Mouse (Mus musculus): ENCODE results near the gene Nostrin. TPM values are rescaled to one million over a fixed set of nuclear protein-coding genes. Genes with fewer than 3 reads are reported as not detected.

Gene Nostrin
- polyA plus RNA-seq, 1 experiment from 2014 or later = 19.5 TPM

GRCm38 (mm10) chr2:69137406-69138084, 1.9 kb downstream of the Nostrin start:
- Histone ChIP-seq H3K4me3 (ENCODE audit: low read length) (peak overlapping the region; percentile 14), H3K9ac (ENCODE audit: low read length) (no peak overlapping the region), H3K4me1 (replicated peaks; ENCODE audit: control insufficient read depth, insufficient read depth, low read length) (peaks cover 11% of the 10 kb centered on the region; the same call in 1 of the 2 replicates), H3K4me2 (ENCODE audit: low read depth, low read length) (peak overlapping the region; percentile 26), H3K36me3 (ENCODE audit: control insufficient read depth, insufficient read depth, low read length) (no peaks in the 10 kb centered on the region), H3K27ac (ENCODE audit: low read length) (no peak overlapping the region), H3K9me3 (ENCODE audit: control insufficient read depth, low read length) (no peaks in the 10 kb centered on the region), H3K27me3 (ENCODE audit: control insufficient read depth, insufficient read depth, low read depth, low read length) (no peaks in the 10 kb centered on the region)
- 58% methylated on average over 10 of the region's 10 CpGs for WGBS
- ATAC-seq (ENCODE audit: low read depth) = no peak

- Histone ChIP-seq H3K9ac (ENCODE audit: low read length) (no peak overlapping the region), H3K27me3 (ENCODE audit: control insufficient read depth, insufficient read depth, low read depth, low read length) (no peaks in the 10 kb centered on the region), H3K36me3 (ENCODE audit: control insufficient read depth, insufficient read depth, low read length) (no peaks in the 10 kb centered on the region), H3K4me2 (ENCODE audit: low read depth, low read length) (no peak overlapping the region), H3K27ac (ENCODE audit: low read length) (no peak overlapping the region), H3K4me3 (ENCODE audit: low read length) (no peak overlapping the region), H3K9me3 (ENCODE audit: control insufficient read depth, low read length) (no peaks in the 10 kb centered on the region), H3K4me1 (replicated peaks; ENCODE audit: control insufficient read depth, insufficient read depth, low read length) (peaks cover 11% of the 10 kb centered on the region; the same call in 1 of the 2 replicates)
- ATAC-seq (ENCODE audit: low read depth) = no peak
- WGBS = 52% methylated on average over 4 of the region's 4 CpGs
Observed at GRCm38 (mm10) chr2:69138759-69139158, 3.2 kb downstream of the Nostrin start.

- Histone ChIP-seq H3K4me1 (replicated peaks; ENCODE audit: control insufficient read depth, insufficient read depth, low read length) (peaks cover 9% of the 10 kb centered on the region; the same call in 1 of the 2 replicates), H3K9me3 (ENCODE audit: control insufficient read depth, low read length) (no peaks in the 10 kb centered on the region), H3K36me3 (ENCODE audit: control insufficient read depth, insufficient read depth, low read length) (no peaks in the 10 kb centered on the region), H3K4me3 (ENCODE audit: low read length) (no peak overlapping the region), H3K4me2 (ENCODE audit: low read depth, low read length) (no peak overlapping the region), H3K27me3 (ENCODE audit: control insufficient read depth, insufficient read depth, low read depth, low read length) (no peaks in the 10 kb centered on the region), H3K9ac (ENCODE audit: low read length) (no peak overlapping the region), H3K27ac (ENCODE audit: low read length) (no peak overlapping the region)
- ATAC-seq (ENCODE audit: low read depth) = no peak
- WGBS = 66% methylated on average over 2 of the region's 2 CpGs
Observed at GRCm38 (mm10) chr2:69140215-69140614, 4.6 kb downstream of the Nostrin start.

GRCm38 (mm10) chr2:69140816-69141215, 5.2 kb downstream of the Nostrin start:
- Histone ChIP-seq H3K27ac (ENCODE audit: low read length) (no peak overlapping the region), H3K27me3 (ENCODE audit: control insufficient read depth, insufficient read depth, low read depth, low read length) (no peaks in the 10 kb centered on the region), H3K9me3 (ENCODE audit: control insufficient read depth, low read length) (no peaks in the 10 kb centered on the region), H3K4me3 (ENCODE audit: low read length) (no peak overlapping the region), H3K36me3 (ENCODE audit: control insufficient read depth, insufficient read depth, low read length) (no peaks in the 10 kb centered on the region), H3K4me2 (ENCODE audit: low read depth, low read length) (no peak overlapping the region), H3K9ac (ENCODE audit: low read length) (no peak overlapping the region), H3K4me1 (replicated peaks; ENCODE audit: control insufficient read depth, insufficient read depth, low read length) (0 out of 2 replicates have a peak, but pooled peaks cover 5% of the 10 kb centered on the region)
- no peak for ATAC-seq (ENCODE audit: low read depth)
- WGBS = 59% methylated on average over 4 of the region's 4 CpGs

- H3K27me3 ChIP-seq (ENCODE audit: control insufficient read depth, insufficient read depth, low read depth, low read length) = no peaks in the 10 kb centered on the region
- WGBS = 53% methylated on average over 3 of the region's 3 CpGs
- H3K4me1 ChIP-seq (replicated peaks; ENCODE audit: control insufficient read depth, insufficient read depth, low read length) = no peaks in the 10 kb centered on the region
- no peak overlapping the region for H3K27ac ChIP-seq (ENCODE audit: low read length)
- no peaks in the 10 kb centered on the region for H3K36me3 ChIP-seq (ENCODE audit: control insufficient read depth, insufficient read depth, low read length)
- H3K9ac ChIP-seq (ENCODE audit: low read length) = no peak overlapping the region
- no peak for ATAC-seq (ENCODE audit: low read depth)
- H3K4me3 ChIP-seq (ENCODE audit: low read length) = no peak overlapping the region
- H3K4me2 ChIP-seq (ENCODE audit: low read depth, low read length) = no peak overlapping the region
- H3K9me3 ChIP-seq (ENCODE audit: control insufficient read depth, low read length) = no peaks in the 10 kb centered on the region
Observed at GRCm38 (mm10) chr2:69148691-69149090, 13.1 kb downstream of the Nostrin start.

- Histone ChIP-seq H3K36me3 (ENCODE audit: control insufficient read depth, insufficient read depth, low read length) (no peaks in the 10 kb centered on the region), H3K4me1 (replicated peaks; ENCODE audit: control insufficient read depth, insufficient read depth, low read length) (no peaks in the 10 kb centered on the region), H3K4me3 (ENCODE audit: low read length) (no peak overlapping the region), H3K27ac (ENCODE audit: low read length) (no peak overlapping the region), H3K4me2 (ENCODE audit: low read depth, low read length) (no peak overlapping the region), H3K27me3 (ENCODE audit: control insufficient read depth, insufficient read depth, low read depth, low read length) (no peaks in the 10 kb centered on the region), H3K9me3 (ENCODE audit: control insufficient read depth, low read length) (no peaks in the 10 kb centered on the region), H3K9ac (ENCODE audit: low read length) (no peak overlapping the region)
- no peak; the same call in 1 of the 2 replicates for ATAC-seq (ENCODE audit: low read depth)
- WGBS = 75% methylated on average over 10 of the region's 10 CpGs
Observed at GRCm38 (mm10) chr2:69149154-69149553, 13.6 kb downstream of the Nostrin start.

- no peak for ATAC-seq (ENCODE audit: low read depth)
- no peaks in the 10 kb centered on the region for H3K4me1 ChIP-seq (replicated peaks; ENCODE audit: control insufficient read depth, insufficient read depth, low read length)
- H3K27me3 ChIP-seq (ENCODE audit: control insufficient read depth, insufficient read depth, low read depth, low read length) = no peaks in the 10 kb centered on the region
- 69% methylated on average over 5 of the region's 5 CpGs for WGBS
- H3K9me3 ChIP-seq (ENCODE audit: control insufficient read depth, low read length) = no peaks in the 10 kb centered on the region
- H3K4me2 ChIP-seq (ENCODE audit: low read depth, low read length) = no peak overlapping the region
- H3K27ac ChIP-seq (ENCODE audit: low read length) = no peak overlapping the region
- H3K36me3 ChIP-seq (ENCODE audit: control insufficient read depth, insufficient read depth, low read length) = no peaks in the 10 kb centered on the region
- H3K9ac ChIP-seq (ENCODE audit: low read length) = no peak overlapping the region
- no peak overlapping the region for H3K4me3 ChIP-seq (ENCODE audit: low read length)
Observed at GRCm38 (mm10) chr2:69150841-69151240, 15.2 kb downstream of the Nostrin start.

- H3K27ac ChIP-seq (ENCODE audit: low read length) = no peak overlapping the region
- no peak overlapping the region for H3K9ac ChIP-seq (ENCODE audit: low read length)
- 0 out of 2 replicates have a peak, but pooled peaks cover 2% of the 10 kb centered on the region for H3K4me1 ChIP-seq (replicated peaks; ENCODE audit: control insufficient read depth, insufficient read depth, low read length)
- no peak overlapping the region for H3K4me3 ChIP-seq (ENCODE audit: low read length)
- H3K27me3 ChIP-seq (ENCODE audit: control insufficient read depth, insufficient read depth, low read depth, low read length) = no peaks in the 10 kb centered on the region
- ATAC-seq (ENCODE audit: low read depth) = peak; percentile 41; the same call in 1 of the 2 replicates
- no peaks in the 10 kb centered on the region for H3K9me3 ChIP-seq (ENCODE audit: control insufficient read depth, low read length)
- H3K36me3 ChIP-seq (ENCODE audit: control insufficient read depth, insufficient read depth, low read length) = no peaks in the 10 kb centered on the region
- WGBS = 47% methylated on average over 3 of the region's 3 CpGs
- H3K4me2 ChIP-seq (ENCODE audit: low read depth, low read length) = no peak overlapping the region
Observed at GRCm38 (mm10) chr2:69155861-69156260, 20.3 kb downstream of the Nostrin start.

GRCm38 (mm10) chr2:69156283-69156682, 20.7 kb downstream of the Nostrin start:
- Histone ChIP-seq H3K4me3 (ENCODE audit: low read length) (no peak overlapping the region), H3K27me3 (ENCODE audit: control insufficient read depth, insufficient read depth, low read depth, low read length) (no peaks in the 10 kb centered on the region), H3K9ac (ENCODE audit: low read length) (no peak overlapping the region), H3K9me3 (ENCODE audit: control insufficient read depth, low read length) (no peaks in the 10 kb centered on the region), H3K4me1 (replicated peaks; ENCODE audit: control insufficient read depth, insufficient read depth, low read length) (0 out of 2 replicates have a peak, but pooled peaks cover 2% of the 10 kb centered on the region), H3K36me3 (ENCODE audit: control insufficient read depth, insufficient read depth, low read length) (no peaks in the 10 kb centered on the region), H3K27ac (ENCODE audit: low read length) (no peak overlapping the region), H3K4me2 (ENCODE audit: low read depth, low read length) (no peak overlapping the region)
- WGBS = 39% methylated on average over 7 of the region's 7 CpGs
- ATAC-seq (ENCODE audit: low read depth) = no peak

Measured in lung, embryonic 16.5 days (tissue).